Mouse (Mus musculus) splenic B cell, adult 2 months (primary cell): Measurements from ENCODE around the gene Hoxb6.

Experiments
- DNase-seq: peaks from one replicate; pipeline ENCODE4 v3.0.0-alpha.2; 2011; ENCODE audit warnings: low read depth, low spot score
- H3K27me3 ChIP-seq: 2 replicates; pipeline ENCODE4 v1.6.1; 2012; ENCODE audit warnings: mild to moderate bottlenecking, low read length, moderate library complexity, mixed read lengths; ENCODE audit not compliant: control insufficient read depth, poor library complexity, insufficient read depth, severe bottlenecking
- H3K36me3 ChIP-seq: 2 replicates; pipeline ENCODE4 v1.6.1; 2012; ENCODE audit warnings: mild to moderate bottlenecking, low read length, moderate library complexity, mixed read lengths; ENCODE audit not compliant: control insufficient read depth, poor library complexity, insufficient read depth, severe bottlenecking

Gene Hoxb6

DNA sequence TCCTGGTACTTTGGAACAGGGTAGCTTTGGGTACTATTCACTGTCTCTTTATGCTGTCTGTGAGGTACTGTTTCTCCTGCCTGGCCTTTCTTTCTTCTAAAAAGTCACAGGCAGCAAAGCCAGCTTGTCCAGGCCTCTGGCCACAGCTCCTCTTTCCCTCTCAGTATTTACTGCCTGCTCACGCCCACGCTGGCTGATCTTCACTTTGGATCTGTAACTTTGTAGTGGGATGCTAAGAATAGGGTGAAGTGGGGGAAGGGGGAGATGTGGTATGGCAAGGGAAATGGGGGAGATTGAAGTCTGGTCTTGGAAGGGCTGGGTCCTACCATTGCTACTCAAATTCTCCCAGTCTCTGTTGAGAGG is 41.7 kb downstream of the Hoxb6 start:
- no peak for DNase-seq
- Histone ChIP-seq H3K36me3 (no peaks in the 10 kb centered on the region), H3K27me3 (no peaks in the 10 kb centered on the region)

DNA sequence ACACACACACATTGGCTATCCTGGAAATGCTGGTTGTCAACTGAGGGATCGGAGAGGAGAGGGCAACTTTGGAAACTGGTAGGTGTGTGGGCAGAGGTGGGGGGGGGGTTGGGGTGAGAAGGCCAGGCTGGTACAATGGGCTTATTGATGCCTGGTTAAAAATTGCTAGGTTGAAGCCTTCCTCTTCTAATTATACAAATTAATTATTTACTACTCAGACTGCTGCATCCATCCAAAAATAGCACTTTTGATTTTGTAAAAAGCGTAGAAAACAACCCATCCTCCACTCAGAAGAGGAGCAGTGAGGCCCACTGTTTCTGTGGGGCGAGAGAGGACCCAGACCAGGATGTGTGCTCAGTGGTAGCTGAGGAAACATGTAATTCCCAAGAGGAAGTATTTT is 42.7 kb downstream of the Hoxb6 start:
- Histone ChIP-seq H3K27me3 (no peaks in the 10 kb centered on the region), H3K36me3 (no peaks in the 10 kb centered on the region)

DNA sequence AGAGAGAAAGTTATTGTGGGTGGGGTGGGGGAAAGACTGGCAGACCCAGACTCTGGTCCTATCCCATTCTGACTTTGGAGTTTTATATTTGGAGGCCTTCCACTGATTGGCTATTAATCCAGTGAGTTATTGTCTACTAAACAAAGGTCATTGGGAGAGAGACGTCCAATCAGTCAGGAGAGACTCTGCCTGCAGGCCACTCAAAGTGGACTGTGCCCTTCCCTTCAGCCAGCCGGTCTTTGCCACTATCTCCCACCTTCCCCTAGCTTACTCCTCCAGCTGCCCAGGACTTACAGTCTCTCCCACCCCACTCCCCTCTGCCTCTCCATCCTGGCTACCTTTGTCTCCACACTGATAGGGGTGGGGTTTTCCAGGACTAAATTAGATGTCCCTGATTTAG is 44.3 kb downstream of the Hoxb6 start:
- Histone ChIP-seq H3K36me3 (no peaks in the 10 kb centered on the region), H3K27me3 (no peaks in the 10 kb centered on the region; the same call in 1 of the 2 replicates)
- no peak for DNase-seq

More for the DNA sequence above, 42.7 kb downstream of the Hoxb6 start:
- no peak for DNase-seq

DNA sequence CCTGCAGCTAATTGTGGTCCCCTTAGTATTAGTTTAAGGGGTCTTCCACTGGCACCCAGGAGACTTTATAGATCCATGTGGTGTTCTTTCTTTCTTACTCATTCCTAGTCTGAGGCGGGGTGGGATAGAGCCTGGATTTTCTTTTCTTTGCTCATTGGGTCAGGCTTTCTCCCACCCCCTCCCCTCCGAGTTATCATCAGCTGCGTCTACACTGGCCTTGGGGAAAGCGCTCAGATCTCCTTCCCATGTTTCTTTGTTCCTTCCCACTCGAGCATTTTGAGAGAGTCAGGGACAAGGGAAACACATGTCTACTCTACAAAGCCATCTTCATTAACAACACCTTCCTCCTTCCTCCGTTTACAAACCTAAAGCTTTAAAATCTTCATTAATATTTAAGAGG is 44.8 kb downstream of the Hoxb6 start:
- Histone ChIP-seq H3K36me3 (no peaks in the 10 kb centered on the region), H3K27me3 (no peaks in the 10 kb centered on the region; the same call in 1 of the 2 replicates)
- no peak for DNase-seq

DNA sequence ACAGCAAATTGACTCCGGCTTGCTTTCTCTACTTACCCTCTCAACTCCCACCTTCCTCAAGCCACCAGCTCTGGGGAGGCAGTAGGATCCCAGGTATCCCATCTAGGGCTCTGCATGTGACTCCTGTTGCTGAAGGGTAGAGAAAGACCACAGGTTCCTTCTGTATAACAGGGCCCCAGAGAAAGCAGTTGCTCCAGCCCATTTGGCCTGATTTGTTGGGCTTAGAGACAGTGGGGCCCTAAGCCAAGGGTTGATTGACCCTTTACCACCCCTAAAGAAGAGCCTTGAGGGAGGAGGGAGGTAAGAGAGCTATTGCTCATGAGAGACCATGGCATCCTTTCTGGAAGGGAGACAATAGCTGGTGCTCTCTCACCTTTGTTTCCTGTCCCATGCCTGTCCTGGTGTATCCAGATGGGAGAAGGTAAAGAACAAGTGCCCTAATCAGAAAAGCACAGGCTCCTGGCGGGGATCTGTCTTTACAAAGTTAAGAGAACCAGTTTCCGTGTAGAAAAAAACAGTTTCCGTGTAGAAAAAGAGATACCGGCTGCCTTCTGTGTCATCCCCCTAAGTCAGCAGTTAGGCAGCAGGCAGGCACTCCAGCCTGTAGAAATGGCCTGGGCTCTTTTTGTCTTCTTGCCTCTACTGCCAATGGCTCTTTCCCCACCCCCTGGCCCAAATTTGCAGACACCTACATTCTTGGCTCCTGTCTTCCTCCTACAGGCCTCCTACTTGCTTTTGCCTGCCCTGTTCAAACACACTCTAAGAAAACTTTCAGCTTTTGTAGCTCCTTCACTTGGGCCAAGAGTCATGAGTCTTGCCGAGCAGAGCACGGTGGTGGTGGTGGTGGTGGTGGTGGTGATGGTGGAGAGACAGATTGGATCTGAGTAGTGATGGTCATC is 46.9 kb downstream of the Hoxb6 start:
- no peaks in the 10 kb centered on the region; the same call in 1 of the 2 replicates for H3K27me3 ChIP-seq
- no peak for DNase-seq
- H3K36me3 ChIP-seq: no peaks in the 10 kb centered on the region

DNA sequence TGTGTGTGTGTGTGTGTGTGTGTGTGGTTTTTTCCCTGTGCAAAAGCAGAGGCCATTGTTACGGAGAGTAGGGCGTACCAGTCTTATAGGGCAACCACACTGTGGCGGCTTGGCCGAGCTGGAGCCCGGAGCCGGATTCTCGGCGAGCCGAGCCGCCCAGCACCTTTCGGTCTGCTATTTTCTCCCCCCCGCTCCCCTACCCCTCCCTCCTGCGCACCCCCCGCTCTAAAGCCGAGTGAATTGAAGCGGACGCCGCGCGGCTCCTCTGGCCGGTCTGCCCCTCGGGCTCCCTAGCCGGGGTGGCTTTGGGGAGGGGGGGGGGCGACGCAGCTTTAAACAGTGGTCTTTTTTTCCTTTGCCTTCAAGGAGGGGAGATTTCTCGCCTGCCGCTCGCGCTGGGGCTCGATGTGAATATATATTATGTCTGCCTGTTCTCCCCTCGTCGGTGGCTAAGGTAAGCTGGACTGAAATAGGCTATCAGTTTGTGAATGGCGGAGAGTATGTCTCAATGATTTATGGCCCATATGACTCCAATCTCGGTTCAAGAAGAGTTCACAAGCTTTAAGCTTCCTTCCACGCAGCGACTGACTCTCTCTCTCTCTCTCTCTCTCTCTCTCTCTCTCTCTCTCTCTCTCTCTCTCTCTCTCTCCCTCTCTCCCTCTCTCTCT is 48.6 kb downstream of the Hoxb6 start:
- Histone ChIP-seq H3K27me3 (no peaks in the 10 kb centered on the region; the same call in 1 of the 2 replicates), H3K36me3 (no peaks in the 10 kb centered on the region)
- DNase-seq: no peak

DNA sequence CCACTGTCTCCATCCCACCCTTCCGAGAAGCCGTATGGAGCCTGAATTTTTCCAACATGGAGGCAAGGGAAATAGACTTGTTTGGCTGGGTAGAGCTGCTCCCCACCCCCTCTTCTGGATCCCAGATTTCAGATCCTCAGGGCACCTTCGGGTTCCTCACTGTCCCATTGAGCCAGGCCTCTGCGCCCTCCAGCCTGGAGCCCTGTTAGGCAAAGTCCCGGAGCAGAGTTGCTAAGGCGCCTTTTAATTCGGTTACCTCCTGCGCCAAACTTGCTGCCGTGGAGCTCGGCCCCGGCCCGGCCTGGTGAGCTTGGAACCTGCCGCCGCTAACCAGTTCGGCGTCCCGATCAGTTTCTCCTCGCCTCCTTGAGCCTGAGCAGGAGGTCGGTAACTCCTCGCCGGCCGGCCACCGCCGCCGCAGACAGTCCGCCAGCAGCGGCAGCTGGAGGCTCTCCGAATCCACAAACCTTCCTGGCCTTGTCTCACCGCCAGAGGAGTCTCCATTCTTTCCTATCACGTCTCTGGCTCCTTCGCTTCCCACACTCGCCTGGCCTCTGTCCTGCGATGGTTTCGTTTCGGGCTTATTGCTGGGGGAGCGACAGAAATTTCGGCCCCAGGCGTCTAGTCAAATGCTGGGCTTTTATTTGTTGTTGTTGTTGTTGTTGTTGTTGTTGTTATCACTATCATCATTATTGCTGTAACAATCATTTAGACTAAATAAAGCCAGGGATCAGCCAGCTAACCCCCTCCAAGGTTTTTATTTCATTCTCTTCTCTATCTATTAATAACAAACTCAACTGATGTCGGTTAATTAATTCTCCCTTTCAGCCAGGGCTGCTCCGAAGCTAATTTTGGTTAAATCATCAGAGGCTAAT is 49.7 kb downstream of the Hoxb6 start:
- no peaks in the 10 kb centered on the region for H3K36me3 ChIP-seq
- no peak for DNase-seq
- H3K27me3 ChIP-seq: no peaks in the 10 kb centered on the region; the same call in 1 of the 2 replicates

DNA sequence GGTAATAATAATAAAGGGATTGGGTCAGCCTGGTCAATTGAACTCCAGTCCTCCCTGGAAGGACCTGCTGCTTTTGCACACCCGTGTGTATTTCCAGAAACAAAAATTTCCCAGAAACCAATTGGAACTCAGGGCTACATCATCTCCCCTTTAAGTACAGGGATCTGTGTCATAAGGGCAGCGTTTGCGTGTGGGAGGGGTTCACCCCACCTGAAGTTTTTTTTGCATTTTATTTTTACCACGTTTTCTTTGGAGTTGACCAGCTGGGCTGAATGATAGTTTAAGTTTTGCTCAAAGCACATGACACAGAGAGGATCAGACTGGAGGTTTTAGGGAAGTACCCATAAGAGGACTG is 50.3 kb downstream of the Hoxb6 start:
- H3K27me3 ChIP-seq: no peaks in the 10 kb centered on the region; the same call in 1 of the 2 replicates

DNA sequence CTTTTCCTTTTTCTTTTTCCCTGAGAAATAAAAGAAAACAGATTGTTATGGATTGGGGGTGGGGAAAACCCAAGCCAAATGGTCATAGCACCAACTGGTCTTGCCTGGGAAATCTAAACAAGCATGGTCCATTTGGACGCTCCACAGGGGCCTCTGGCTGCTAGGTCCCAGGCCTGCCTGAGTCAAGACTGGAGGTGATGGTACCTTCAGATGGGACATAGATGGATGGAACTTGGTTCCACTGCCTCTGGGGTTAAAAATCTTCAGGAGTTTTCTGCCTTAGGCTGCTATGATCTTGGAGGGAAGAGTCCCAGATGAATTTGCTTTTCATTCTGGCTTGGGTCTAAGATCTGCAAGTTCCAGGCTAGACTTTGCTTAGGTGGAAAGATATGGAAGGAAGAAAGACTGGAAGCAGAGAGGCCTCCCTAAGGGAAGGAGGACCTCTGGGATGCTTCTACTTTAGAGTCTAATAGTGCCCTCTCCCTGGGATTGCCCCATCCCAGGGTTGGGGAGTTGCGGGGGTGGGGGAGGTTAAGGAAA is 51.0 kb downstream of the Hoxb6 start:
- DNase-seq: no peak
- H3K27me3 ChIP-seq: no peaks in the 10 kb centered on the region; the same call in 1 of the 2 replicates
- no peaks in the 10 kb centered on the region for H3K36me3 ChIP-seq

More for the DNA sequence above, 50.3 kb downstream of the Hoxb6 start:
- no peaks in the 10 kb centered on the region for H3K36me3 ChIP-seq
- no peak for DNase-seq

DNA sequence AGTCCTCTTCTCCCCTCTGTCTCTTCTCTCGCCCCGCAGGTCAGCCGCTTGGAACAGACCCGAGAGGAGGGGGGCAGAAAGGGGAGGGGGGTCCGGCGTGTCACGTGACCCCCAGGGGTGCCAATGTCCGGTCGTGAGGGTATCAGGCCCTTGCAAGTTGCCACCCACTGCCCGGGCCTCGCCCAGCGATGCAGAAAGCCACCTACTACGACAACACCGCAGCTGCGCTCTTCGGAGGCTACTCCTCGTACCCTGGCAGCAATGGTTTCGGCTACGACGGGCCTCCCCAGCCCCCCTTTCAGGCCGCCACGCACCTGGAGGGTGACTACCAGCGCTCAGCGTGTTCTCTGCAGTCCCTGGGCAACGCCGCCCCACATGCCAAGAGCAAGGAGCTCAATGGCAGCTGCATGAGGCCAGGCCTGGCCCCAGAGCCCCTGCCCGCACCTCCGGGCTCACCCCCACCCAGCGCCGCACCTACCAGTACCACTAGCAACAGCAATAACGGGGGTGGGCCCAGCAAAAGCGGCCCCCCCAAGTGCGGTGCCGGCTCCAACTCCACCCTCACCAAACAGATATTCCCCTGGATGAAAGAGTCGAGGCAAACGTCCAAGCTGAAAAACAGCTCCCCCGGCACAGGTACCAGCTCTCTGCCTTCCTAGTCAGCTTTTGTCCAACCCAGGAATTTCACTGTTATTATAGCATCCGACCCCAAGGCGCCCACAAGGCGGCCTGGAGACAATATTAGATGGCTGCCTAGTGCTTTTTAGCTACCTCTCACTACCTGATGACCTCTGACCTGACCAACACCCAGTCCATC is 52.0 kb downstream of the Hoxb6 start:
- DNase-seq: no peak
- no peaks in the 10 kb centered on the region for H3K36me3 ChIP-seq
- no peaks in the 10 kb centered on the region; the same call in 1 of the 2 replicates for H3K27me3 ChIP-seq

DNA sequence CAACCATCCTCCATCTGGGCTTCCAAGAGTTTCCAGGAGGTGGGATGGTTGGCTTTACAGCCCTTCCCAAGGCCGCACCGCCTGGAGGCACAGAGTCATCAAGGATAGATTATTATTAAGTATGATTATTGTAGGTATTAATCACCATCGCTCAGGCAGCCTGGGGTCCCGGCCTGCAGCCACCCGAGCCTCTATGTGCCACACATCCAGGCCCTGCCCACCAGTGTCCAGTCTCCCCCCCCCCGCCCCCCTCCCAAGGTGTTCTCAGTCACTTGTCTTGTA is 52.5 kb downstream of the Hoxb6 start:
- DNase-seq: no peak
- Histone ChIP-seq H3K36me3 (no peaks in the 10 kb centered on the region), H3K27me3 (no peaks in the 10 kb centered on the region; the same call in 1 of the 2 replicates)

DNA sequence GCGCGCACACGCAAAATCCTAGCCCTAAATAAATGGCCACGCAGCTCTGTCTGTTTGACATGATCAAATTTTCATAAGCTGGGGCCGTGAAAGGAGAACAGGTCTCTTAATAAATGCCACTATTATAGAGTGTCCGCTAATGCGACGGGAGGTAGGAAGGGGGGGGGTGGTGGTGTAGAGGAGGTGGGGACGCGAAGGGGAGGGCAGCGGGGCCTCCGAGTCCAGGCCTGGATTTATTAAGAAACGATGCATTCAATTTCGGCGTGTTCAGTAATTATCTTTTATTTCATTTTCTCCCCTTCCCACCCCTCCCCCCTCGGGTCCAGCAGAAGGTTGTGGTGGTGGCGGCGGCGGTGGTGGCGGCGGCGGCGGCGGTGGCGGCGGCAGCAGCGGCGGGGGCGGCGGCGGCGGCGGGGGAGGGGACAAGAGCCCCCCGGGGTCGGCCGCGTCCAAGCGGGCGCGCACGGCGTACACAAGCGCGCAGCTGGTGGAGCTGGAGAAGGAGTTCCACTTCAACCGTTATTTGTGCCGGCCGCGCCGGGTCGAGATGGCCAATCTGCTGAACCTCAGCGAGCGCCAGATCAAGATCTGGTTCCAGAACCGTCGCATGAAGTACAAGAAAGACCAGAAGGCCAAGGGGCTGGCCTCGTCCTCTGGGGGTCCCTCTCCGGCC is 53.1 kb downstream of the Hoxb6 start:
- no peaks in the 10 kb centered on the region for H3K36me3 ChIP-seq

DNA sequence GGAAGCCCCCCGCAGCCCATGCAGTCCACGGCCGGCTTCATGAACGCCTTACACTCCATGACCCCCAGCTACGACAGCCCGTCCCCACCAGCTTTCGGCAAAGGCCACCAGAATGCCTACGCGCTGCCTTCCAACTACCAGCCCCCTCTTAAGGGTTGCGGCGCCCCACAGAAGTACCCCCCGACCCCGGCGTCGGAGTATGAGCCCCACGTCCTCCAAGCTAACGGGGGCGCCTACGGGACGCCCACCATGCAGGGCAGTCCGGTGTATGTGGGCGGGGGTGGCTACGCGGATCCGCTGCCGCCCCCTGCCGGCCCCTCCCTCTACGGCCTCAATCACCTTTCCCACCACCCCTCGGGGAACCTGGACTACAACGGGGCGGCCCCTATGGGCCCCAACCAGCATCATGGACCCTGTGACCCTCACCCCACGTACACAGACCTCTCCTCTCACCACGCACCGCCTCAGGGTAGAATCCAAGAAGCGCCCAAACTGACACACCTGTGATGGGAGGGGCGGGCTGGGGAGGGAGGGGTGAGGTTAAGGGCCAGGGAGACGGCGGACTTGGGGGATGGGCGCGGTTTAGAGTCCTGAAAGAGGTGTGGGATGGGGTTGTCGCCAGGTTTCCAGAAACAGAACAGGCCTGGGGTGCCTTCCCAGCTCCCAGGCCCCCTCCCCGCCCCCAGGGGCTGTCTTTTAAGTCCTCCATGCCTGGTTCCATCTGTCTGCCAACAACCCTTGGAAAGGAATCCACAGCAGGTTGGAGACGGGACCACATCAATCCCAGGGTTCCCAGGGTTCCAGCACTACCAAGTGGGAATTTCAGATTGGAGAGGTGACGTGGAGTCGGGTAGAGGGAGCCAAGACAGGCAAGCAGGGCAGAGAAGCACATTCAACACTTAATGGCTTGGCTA is 53.9 kb downstream of the Hoxb6 start:
- Histone ChIP-seq H3K36me3 (no peaks in the 10 kb centered on the region), H3K27me3 (no peaks in the 10 kb centered on the region)
- DNase-seq: no peak

More for the DNA sequence above, 53.1 kb downstream of the Hoxb6 start:
- no peak for DNase-seq
- H3K27me3 ChIP-seq: no peaks in the 10 kb centered on the region
